Mouse (Mus musculus): ENCODE data around the gene Kcnh1. TPM values are rescaled to one million over a fixed set of nuclear protein-coding genes. Genes with fewer than 3 reads are reported as not detected.

The Kcnh1 gene
- polyA plus RNA-seq, 1 experiment from 2014 or later = 0.64 TPM

DNA sequence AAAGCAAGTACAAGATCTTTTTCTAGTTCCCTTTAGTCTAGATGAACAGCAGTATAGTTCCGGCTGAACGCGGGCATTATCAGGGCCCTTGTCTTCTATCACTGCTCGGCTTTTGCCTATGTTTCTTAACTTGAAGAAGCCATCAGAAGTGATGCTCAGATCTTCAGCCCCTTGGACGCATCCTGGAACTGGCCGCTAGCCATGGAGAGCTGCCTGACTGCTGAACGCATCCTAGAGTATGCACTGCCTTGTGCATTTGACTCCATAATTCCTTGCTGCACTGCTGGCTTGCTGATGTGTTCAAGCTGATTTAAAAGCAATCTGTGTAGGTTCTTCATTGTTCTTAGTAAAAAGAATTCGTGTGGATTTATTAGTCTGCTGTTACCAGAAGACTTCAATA lies 97.9 kb downstream of the Kcnh1 start:
- Histone ChIP-seq H3K9ac (ENCODE audit: low read depth, low read length) (no peak overlapping the region), H3K4me3 (ENCODE audit: low read length) (no peak overlapping the region), H3K4me1 (ENCODE audit: control insufficient read depth, insufficient read depth, low read length) (no peaks in the 10 kb centered on the region), H3K9me3 (ENCODE audit: control insufficient read depth, low read length) (no peaks in the 10 kb centered on the region), H3K4me2 (ENCODE audit: low read depth, low read length) (no peak overlapping the region), H3K36me3 (ENCODE audit: control insufficient read depth, insufficient read depth, low read length) (no peaks in the 10 kb centered on the region), H3K27me3 (replicated peaks; ENCODE audit: control insufficient read depth, insufficient read depth, low read length) (no peaks in the 10 kb centered on the region), H3K27ac (ENCODE audit: low read length) (no peak overlapping the region)
- WGBS = 87% methylated on average over 8 of the region's 8 CpGs
- no peak for ATAC-seq

DNA sequence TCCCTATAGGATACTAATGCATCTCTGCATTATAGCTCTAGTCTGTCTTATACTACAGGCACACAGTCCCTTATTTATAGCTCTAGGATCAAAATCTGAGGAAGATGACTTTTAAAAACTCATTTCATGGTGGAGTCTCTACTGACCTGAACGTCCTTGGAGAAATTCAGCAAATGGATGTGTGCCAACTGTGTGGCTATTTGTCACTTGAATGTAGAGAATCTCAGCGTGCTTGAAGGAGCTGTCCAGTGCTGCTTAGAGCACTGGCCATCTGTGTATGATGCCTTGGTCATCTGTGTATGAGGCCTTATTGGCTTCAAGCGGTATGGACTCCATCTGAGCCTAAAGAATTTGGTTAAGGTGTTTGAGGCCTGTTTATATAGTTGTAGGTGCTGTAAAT lies 100.7 kb downstream of the Kcnh1 start:
- no peak for ATAC-seq
- 53% methylated on average over 3 of the region's 3 CpGs for WGBS

DNA sequence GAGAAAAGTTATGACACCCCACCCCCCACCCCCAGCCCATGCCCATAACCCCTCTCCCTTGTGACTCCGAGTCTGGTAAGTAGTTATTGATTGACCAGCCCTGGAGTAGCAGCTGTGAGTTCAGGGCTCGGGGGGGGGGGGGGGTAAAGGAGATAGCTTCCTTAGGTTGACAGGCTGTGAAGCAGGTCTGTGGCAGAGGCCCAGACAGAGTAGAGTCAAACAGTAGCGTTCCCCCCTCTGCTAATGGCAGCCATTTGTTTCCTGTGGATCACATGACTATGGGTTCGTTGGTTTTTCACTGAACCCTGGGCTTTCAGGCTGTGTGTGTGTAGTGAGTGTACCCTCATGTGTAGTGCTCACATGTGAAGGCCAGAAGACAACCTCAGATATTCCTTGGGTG lies 102.8 kb downstream of the Kcnh1 start:
- H3K27me3 ChIP-seq (replicated peaks; ENCODE audit: control insufficient read depth, insufficient read depth, low read length) = no peaks in the 10 kb centered on the region
- no peak overlapping the region for H3K4me3 ChIP-seq (ENCODE audit: low read length)
- ATAC-seq = peak; percentile 84
- H3K9ac ChIP-seq (ENCODE audit: low read depth, low read length) = no peak overlapping the region
- 0 out of 2 replicates have a peak, but pooled peaks cover 3% of the 10 kb centered on the region for H3K4me1 ChIP-seq (ENCODE audit: control insufficient read depth, insufficient read depth, low read length)
- H3K9me3 ChIP-seq (ENCODE audit: control insufficient read depth, low read length) = no peaks in the 10 kb centered on the region
- H3K27ac ChIP-seq (ENCODE audit: low read length) = no peak overlapping the region
- 40% methylated on average over 3 of the region's 4 CpGs for whole genome bisulfite sequencing
- no peaks in the 10 kb centered on the region for H3K36me3 ChIP-seq (ENCODE audit: control insufficient read depth, insufficient read depth, low read length)
- no peak overlapping the region for H3K4me2 ChIP-seq (ENCODE audit: low read depth, low read length)

More for the DNA sequence above, 100.7 kb downstream of the Kcnh1 start:
- H3K36me3 ChIP-seq (ENCODE audit: control insufficient read depth, insufficient read depth, low read length) = no peaks in the 10 kb centered on the region
- 0 out of 2 replicates have a peak, but pooled peaks cover 3% of the 10 kb centered on the region for H3K4me1 ChIP-seq (ENCODE audit: control insufficient read depth, insufficient read depth, low read length)
- no peak overlapping the region for H3K9ac ChIP-seq (ENCODE audit: low read depth, low read length)
- no peak overlapping the region for H3K4me2 ChIP-seq (ENCODE audit: low read depth, low read length)
- H3K9me3 ChIP-seq (ENCODE audit: control insufficient read depth, low read length) = no peaks in the 10 kb centered on the region
- H3K27me3 ChIP-seq (replicated peaks; ENCODE audit: control insufficient read depth, insufficient read depth, low read length) = no peaks in the 10 kb centered on the region
- no peak overlapping the region for H3K27ac ChIP-seq (ENCODE audit: low read length)
- H3K4me3 ChIP-seq (ENCODE audit: low read length) = no peak overlapping the region

DNA sequence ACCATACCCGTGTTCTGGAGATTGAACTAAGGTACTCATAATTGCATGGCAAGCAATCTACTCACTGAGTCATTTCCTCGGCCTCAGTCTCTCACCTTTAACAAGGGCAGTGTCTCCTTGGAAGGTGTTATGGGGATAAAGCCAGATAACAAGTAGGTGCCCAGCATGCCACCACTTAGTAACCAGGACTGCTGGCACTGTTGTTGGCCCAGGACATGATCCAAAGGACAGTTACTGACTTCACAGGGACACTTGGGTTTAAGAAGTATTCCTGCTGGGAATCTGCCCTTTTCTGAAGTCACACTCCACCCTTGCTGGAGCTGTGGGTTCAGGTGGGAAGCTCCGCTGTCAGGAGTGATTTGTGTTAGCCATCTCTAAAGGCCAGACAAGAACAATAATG lies 103.3 kb downstream of the Kcnh1 start:
- no peak overlapping the region for H3K9ac ChIP-seq (ENCODE audit: low read depth, low read length)
- H3K9me3 ChIP-seq (ENCODE audit: control insufficient read depth, low read length) = no peaks in the 10 kb centered on the region
- H3K4me1 ChIP-seq (ENCODE audit: control insufficient read depth, insufficient read depth, low read length) = 0 out of 2 replicates have a peak, but pooled peaks cover 6% of the 10 kb centered on the region
- no peaks in the 10 kb centered on the region for H3K36me3 ChIP-seq (ENCODE audit: control insufficient read depth, insufficient read depth, low read length)
- no peak for ATAC-seq
- WGBS = 76% methylated on average over 3 of the region's 3 CpGs
- no peak overlapping the region for H3K27ac ChIP-seq (ENCODE audit: low read length)
- no peak overlapping the region for H3K4me3 ChIP-seq (ENCODE audit: low read length)
- no peak overlapping the region for H3K4me2 ChIP-seq (ENCODE audit: low read depth, low read length)
- H3K27me3 ChIP-seq (replicated peaks; ENCODE audit: control insufficient read depth, insufficient read depth, low read length) = no peaks in the 10 kb centered on the region

DNA sequence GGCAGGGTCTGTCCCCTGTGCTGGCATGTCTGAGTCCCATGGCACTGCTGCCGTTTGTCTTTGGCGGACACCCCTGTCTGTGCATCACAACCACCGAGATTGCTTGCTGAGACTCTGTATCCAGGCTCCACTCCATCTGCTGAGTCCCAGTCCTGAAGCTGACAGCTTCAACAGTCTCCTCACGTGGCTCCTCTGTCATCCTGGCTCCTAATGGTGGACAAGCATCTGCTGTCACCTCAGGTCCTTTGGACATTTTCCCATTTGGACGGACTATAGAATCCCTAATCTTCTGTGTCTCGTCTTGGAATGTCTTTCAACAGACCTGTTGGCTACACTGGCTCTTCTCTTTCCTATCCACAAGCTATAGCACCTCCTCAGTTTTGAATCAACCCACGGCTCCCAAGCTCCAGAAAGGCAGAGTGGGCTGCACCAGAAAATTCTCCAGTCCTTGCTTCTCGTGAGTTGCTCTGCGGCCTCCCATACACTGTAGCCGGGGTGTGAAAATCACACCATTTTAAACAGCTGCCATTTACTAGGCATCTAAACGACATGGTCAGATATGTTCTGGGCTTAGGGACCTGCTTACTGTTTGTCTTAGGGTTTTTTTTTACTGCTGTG lies 104.8 kb downstream of the Kcnh1 start:
- Histone ChIP-seq H3K4me2 (ENCODE audit: low read depth, low read length) (no peak overlapping the region), H3K9me3 (ENCODE audit: control insufficient read depth, low read length) (no peaks in the 10 kb centered on the region), H3K4me1 (ENCODE audit: control insufficient read depth, insufficient read depth, low read length) (peaks cover 10% of the 10 kb centered on the region; the same call in 1 of the 2 replicates), H3K27ac (ENCODE audit: low read length) (no peak overlapping the region), H3K9ac (ENCODE audit: low read depth, low read length) (no peak overlapping the region), H3K27me3 (replicated peaks; ENCODE audit: control insufficient read depth, insufficient read depth, low read length) (no peaks in the 10 kb centered on the region), H3K4me3 (ENCODE audit: low read length) (no peak overlapping the region), H3K36me3 (ENCODE audit: control insufficient read depth, insufficient read depth, low read length) (no peaks in the 10 kb centered on the region)
- WGBS = 79% methylated on average over 11 of the region's 11 CpGs
- no peak for ATAC-seq

DNA sequence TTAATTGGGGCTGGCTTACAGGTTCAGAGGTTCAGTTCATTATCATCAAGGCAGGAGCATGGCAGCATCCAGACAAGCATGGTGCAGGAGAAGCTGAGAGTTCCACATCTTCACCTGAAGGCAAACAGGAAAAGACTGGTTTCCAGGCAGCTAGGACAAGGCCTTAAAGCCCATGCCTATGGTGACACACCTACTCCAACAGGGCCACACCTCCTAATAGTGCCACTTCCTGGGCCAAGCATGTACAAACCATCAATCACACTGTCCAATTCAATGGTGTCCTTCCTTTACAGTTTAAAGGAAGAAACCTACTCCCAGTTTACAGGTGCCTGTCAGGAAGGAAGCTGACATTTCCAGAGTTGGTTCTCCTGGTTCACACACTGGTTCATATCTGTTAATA lies 105.3 kb downstream of the Kcnh1 start:
- no peak overlapping the region for H3K4me2 ChIP-seq (ENCODE audit: low read depth, low read length)
- peaks cover 10% of the 10 kb centered on the region; the same call in 1 of the 2 replicates for H3K4me1 ChIP-seq (ENCODE audit: control insufficient read depth, insufficient read depth, low read length)
- ATAC-seq = 0 out of 2 replicates have a peak, but pooled peaks have one; percentile 34
- no peak overlapping the region for H3K9ac ChIP-seq (ENCODE audit: low read depth, low read length)
- H3K9me3 ChIP-seq (ENCODE audit: control insufficient read depth, low read length) = no peaks in the 10 kb centered on the region
- no peak overlapping the region for H3K4me3 ChIP-seq (ENCODE audit: low read length)
- no peaks in the 10 kb centered on the region for H3K27me3 ChIP-seq (replicated peaks; ENCODE audit: control insufficient read depth, insufficient read depth, low read length)
- no peaks in the 10 kb centered on the region for H3K36me3 ChIP-seq (ENCODE audit: control insufficient read depth, insufficient read depth, low read length)
- H3K27ac ChIP-seq (ENCODE audit: low read length) = no peak overlapping the region

DNA sequence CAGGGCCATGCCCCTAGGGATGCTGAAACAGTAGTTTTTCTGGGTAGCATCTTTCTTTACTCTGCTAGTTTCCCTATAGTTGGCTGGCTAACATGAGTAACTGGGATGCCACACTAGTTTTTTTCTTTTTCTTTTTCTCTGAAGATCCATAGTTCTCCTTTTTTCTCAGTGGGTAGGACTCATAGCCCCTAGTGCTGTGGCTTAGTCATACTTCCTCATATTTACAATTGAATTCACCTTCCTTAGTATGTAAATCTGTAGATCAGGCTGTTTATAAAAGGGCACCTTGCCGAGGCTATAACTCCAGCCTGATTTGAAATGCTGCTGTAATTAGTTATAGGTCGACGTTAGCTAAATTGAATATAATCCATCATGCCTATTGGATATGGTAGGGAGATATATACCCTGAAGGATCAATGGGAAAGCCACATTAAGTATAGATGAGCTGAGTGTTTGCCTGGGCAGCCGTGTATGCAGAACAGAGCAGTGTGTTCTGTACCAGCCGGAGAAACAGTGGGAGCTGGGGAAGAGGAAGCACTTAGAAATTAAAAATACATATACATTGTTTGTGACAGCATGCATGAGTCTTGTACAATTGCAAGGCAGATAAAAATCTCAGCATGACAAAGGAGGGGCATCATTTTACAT lies 107.0 kb downstream of the Kcnh1 start:
- Histone ChIP-seq H3K9me3 (ENCODE audit: control insufficient read depth, low read length) (no peaks in the 10 kb centered on the region), H3K4me2 (ENCODE audit: low read depth, low read length) (no peak overlapping the region), H3K27me3 (replicated peaks; ENCODE audit: control insufficient read depth, insufficient read depth, low read length) (no peaks in the 10 kb centered on the region), H3K4me3 (ENCODE audit: low read length) (no peak overlapping the region), H3K27ac (ENCODE audit: low read length) (no peak overlapping the region), H3K36me3 (ENCODE audit: control insufficient read depth, insufficient read depth, low read length) (no peaks in the 10 kb centered on the region), H3K9ac (ENCODE audit: low read depth, low read length) (no peak overlapping the region), H3K4me1 (ENCODE audit: control insufficient read depth, insufficient read depth, low read length) (peaks cover 10% of the 10 kb centered on the region; the same call in 1 of the 2 replicates)
- WGBS = 58% methylated on average over 5 of the region's 5 CpGs
- no peak for ATAC-seq

DNA sequence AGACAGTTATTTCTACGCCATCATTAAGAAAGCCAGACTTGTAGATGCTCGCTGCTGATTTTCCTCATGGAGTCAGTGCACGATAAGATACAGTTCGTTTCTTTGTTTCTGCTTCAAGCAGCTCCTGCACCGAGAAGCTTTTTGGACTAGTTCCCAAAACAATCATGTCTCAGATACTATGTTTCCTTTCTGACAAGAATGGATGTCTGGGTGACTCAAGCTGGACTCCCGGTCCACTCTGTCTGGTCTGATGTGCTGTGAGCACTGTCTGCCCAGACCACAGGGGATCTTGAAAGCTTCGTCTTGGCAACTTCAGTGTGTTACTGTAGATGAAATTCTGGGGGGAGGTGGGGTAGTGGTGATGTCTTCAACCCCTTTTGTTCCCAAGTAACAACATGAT lies 109.8 kb downstream of the Kcnh1 start:
- Histone ChIP-seq H3K36me3 (ENCODE audit: control insufficient read depth, insufficient read depth, low read length) (no peaks in the 10 kb centered on the region), H3K4me1 (ENCODE audit: control insufficient read depth, insufficient read depth, low read length) (peaks cover 7% of the 10 kb centered on the region; the same call in 1 of the 2 replicates), H3K4me3 (ENCODE audit: low read length) (no peak overlapping the region), H3K9me3 (ENCODE audit: control insufficient read depth, low read length) (no peaks in the 10 kb centered on the region), H3K9ac (ENCODE audit: low read depth, low read length) (no peak overlapping the region), H3K27me3 (replicated peaks; ENCODE audit: control insufficient read depth, insufficient read depth, low read length) (no peaks in the 10 kb centered on the region), H3K4me2 (ENCODE audit: low read depth, low read length) (no peak overlapping the region), H3K27ac (ENCODE audit: low read length) (no peak overlapping the region)
- WGBS = 58% methylated on average over 7 of the region's 7 CpGs
- ATAC-seq = no peak

DNA sequence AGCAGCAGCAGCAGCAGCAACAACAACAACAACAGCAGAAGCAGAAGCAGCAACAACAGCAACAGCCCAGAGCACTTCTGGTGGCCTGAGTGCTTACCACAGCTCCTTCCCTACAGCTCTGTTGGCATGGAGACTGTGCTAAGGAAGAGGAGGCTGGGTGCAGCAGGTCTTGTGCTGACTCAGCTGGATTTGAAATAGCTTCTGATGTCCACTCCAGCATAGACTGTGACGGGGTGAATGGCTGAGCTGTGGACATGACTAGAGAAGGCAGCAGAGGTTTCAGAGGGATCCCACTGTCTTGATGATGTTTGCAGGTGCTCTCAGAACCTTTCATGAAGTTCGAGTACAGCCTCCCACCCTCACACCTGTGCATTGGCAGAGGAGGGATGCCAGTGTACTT lies 113.0 kb downstream of the Kcnh1 start:
- no peak for ATAC-seq
- Histone ChIP-seq H3K36me3 (ENCODE audit: control insufficient read depth, insufficient read depth, low read length) (no peaks in the 10 kb centered on the region), H3K4me1 (ENCODE audit: control insufficient read depth, insufficient read depth, low read length) (peaks cover 10% of the 10 kb centered on the region), H3K27me3 (replicated peaks; ENCODE audit: control insufficient read depth, insufficient read depth, low read length) (no peaks in the 10 kb centered on the region), H3K9me3 (ENCODE audit: control insufficient read depth, low read length) (no peaks in the 10 kb centered on the region), H3K4me3 (ENCODE audit: low read length) (no peak overlapping the region), H3K9ac (ENCODE audit: low read depth, low read length) (no peak overlapping the region), H3K4me2 (ENCODE audit: low read depth, low read length) (no peak overlapping the region), H3K27ac (ENCODE audit: low read length) (no peak overlapping the region)
- 72% methylated on average over 2 of the region's 2 CpGs for WGBS
